Mouse (Mus musculus) E14TG2a.4 (cell line): ENCODE results near the gene Zbtb2.

Source experiments
- CTCF ChIP-seq: conservative IDR thresholded peaks from 2 replicates; pipeline ENCODE4 v1.5.1; 2014; ENCODE audit warnings: low read length
- NANOG ChIP-seq: IDR thresholded peaks from 2 replicates; pipeline ENCODE4 v1.6.1; 2014; ENCODE audit warnings: borderline replicate concordance, low read length, mixed read lengths
- POU5F1 ChIP-seq: IDR thresholded peaks from 2 replicates; pipeline ENCODE4 v1.6.1; 2014; ENCODE audit warnings: low read length, borderline replicate concordance

- no peak for TF ChIP-seq CTCF
- TF ChIP-seq NANOG: no peak
- no peak for TF ChIP-seq POU5F1
Observed at GRCm38 (mm10) chr10:4432123-4432931, 44.4 kb upstream of the Zbtb2 start, which contains the start of the genes Rmnd1 and Armt1.
